Mouse (Mus musculus): ENCODE results near the gene Vps26b.
A peak's percentile ranks its signal among the peaks of the same experiment; 100 is the strongest.

Gene Vps26b

GRCm38 (mm10) chr9:26993900-26994299 is 36.0 kb downstream of the Vps26b start:
- DNase-seq (ENCODE audit: low spot score in 2 of 2), result peak in 1 of 2 experiments; percentile 16

GRCm38 (mm10) chr9:26993118-26993517 is 36.7 kb downstream of the Vps26b start:
- no peak for DNase-seq (ENCODE audit: low spot score in 2 of 2)

GRCm38 (mm10) chr9:26990181-26990580 is 39.7 kb downstream of the Vps26b start:
- DNase-seq (ENCODE audit: low spot score in 2 of 2), result no peak

- DNase-seq (ENCODE audit: low spot score in 2 of 2), result no peak
Observed at GRCm38 (mm10) chr9:26985668-26986277, 44.1 kb downstream of the Vps26b start.

- DNase-seq (ENCODE audit: low spot score in 2 of 2), result no peak
Observed at GRCm38 (mm10) chr9:26985090-26985613, 44.7 kb downstream of the Vps26b start.

- DNase-seq (ENCODE audit: low spot score in 2 of 2), result no peak
Observed at GRCm38 (mm10) chr9:26978776-26979175, 51.1 kb downstream of the Vps26b start.

- no peak for DNase-seq (ENCODE audit: low spot score in 2 of 2)
Observed at GRCm38 (mm10) chr9:26977754-26978153, 52.1 kb downstream of the Vps26b start.

All from right cerebral cortex, postnatal 10 days (tissue).